Mouse (Mus musculus) hindbrain, embryonic 11.5 days (tissue): ENCODE data around the gene Large2. TPM values are rescaled to one million over a fixed set of nuclear protein-coding genes. Genes with fewer than 3 reads are reported as not detected.

Source experiments
- ATAC-seq: fragments of 200-750 bp; cut with Nextera tagmentation; 2 replicates; pipeline ENCODE4 v1.8.0; 2017; ENCODE audit warnings: mild to moderate bottlenecking, moderate TSS enrichment, moderate library complexity; ENCODE audit not compliant: low FRiP score
- DNase-seq: peaks from one replicate; pipeline ENCODE4 v3.0.0-alpha.2; 2015; ENCODE audit warnings: low spot score
- H3K27ac ChIP-seq: fragments of 300-500 bp; sonication (generic); 2 replicates; pipeline ENCODE4 v1.5.1; 2014; ENCODE audit warnings: mild to moderate bottlenecking, low read depth, low read length
- H3K27me3 ChIP-seq: fragments of 300-500 bp; sonication (generic); 2 replicates; pipeline ENCODE4 v1.6.1; 2014; ENCODE audit warnings: mild to moderate bottlenecking, low read length, moderate library complexity, mixed read lengths; ENCODE audit not compliant: control insufficient read depth, insufficient read depth
- H3K36me3 ChIP-seq: fragments of 300-500 bp; sonication (generic); 2 replicates; pipeline ENCODE4 v1.6.1; 2014; ENCODE audit warnings: mild to moderate bottlenecking, low read length, moderate library complexity, mixed read lengths; ENCODE audit not compliant: control insufficient read depth, insufficient read depth
- H3K4me1 ChIP-seq: fragments of 300-500 bp; sonication (generic); replicated peaks from 2 replicates; pipeline ENCODE4 v1.6.1; 2014; ENCODE audit warnings: low read length, mixed read lengths; ENCODE audit not compliant: control insufficient read depth, insufficient read depth
- H3K4me2 ChIP-seq: fragments of 300-500 bp; sonication (generic); replicated peaks from 2 replicates; pipeline ENCODE4 v1.6.1; 2014; ENCODE audit warnings: mild to moderate bottlenecking, low read depth, low read length
- H3K4me3 ChIP-seq: fragments of 300-500 bp; sonication (generic); 2 replicates; pipeline ENCODE4 v1.5.1; 2014; ENCODE audit warnings: low read depth, low read length
- H3K9ac ChIP-seq: fragments of 300-500 bp; sonication (generic); 2 replicates; pipeline ENCODE4 v1.6.1; 2014; ENCODE audit warnings: low read depth, low read length
- H3K9me3 ChIP-seq: fragments of 300-500 bp; sonication (generic); 2 replicates; pipeline ENCODE4 v1.6.1; 2016; ENCODE audit warnings: low read length; ENCODE audit not compliant: control insufficient read depth
- WGBS: fragments of 180-500 bp; shearing (Covaris S2); extraction: QIAGEN DNeasy Blood & Tissue Kit; methylation state at CpG from one replicate; pipeline ENCODE4 v1.1.7; 2014; 5-methylcytosine and 5-hydroxymethylcytosine counted together
- polyA plus RNA-seq: library from polyadenylated mRNA; unstranded; fragments of >200 nt; fragmentation: Nextera tagmentation; extraction: Ambion mirVana; gene quantifications from 2 replicates; pipeline ENCODE4 v1.2.1, GENCODE M21; 2014

The Large2 gene
- polyA plus RNA-seq, 1 experiment from 2014 or later = 4.0 TPM

DNA sequence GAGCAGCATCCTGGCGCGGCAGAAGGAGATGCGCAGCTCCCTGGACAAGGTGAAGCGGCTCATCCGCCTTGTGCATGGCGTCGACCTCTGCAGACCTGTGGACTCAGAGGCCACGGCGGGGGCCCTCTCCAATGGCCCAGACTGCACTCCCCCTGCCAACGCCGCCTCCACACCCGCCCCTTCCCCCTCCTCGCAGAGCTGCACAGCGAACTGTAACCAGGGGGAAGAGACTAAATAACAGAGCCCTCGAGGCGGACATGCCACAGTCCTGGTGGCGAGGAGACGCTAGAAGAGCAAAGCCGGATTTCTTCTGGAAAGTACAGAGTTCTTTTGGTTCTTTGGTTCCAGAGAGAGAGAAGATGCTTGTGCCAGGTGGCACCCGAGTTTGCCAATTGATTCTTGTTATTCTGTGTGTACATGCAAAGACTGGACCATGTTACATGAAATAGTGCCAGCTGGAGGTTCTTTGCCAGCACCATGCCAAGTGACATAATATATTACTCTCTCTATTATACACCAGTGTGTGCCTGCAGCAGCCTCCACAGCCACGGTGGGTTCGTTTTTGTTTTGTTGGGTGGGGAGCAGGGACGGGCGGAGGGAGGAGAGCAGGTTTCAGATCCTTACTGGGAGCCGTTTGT is 14.4 kb downstream of the Large2 start:
- H3K4me2 ChIP-seq = no peak overlapping the region
- no peak overlapping the region for H3K27ac ChIP-seq
- H3K4me1 ChIP-seq = no peaks in the 10 kb centered on the region
- 73% methylated on average over 25 of the region's 25 CpGs for WGBS
- DNase-seq (no peak), ATAC-seq (no peak)
- 0 out of 2 replicates have a peak, but pooled peaks cover 8% of the 10 kb centered on the region for H3K36me3 ChIP-seq
- H3K9ac ChIP-seq = no peak overlapping the region
- H3K9me3 ChIP-seq = no peaks in the 10 kb centered on the region
- H3K27me3 ChIP-seq = no peaks in the 10 kb centered on the region
- H3K4me3 ChIP-seq = no peak overlapping the region

DNA sequence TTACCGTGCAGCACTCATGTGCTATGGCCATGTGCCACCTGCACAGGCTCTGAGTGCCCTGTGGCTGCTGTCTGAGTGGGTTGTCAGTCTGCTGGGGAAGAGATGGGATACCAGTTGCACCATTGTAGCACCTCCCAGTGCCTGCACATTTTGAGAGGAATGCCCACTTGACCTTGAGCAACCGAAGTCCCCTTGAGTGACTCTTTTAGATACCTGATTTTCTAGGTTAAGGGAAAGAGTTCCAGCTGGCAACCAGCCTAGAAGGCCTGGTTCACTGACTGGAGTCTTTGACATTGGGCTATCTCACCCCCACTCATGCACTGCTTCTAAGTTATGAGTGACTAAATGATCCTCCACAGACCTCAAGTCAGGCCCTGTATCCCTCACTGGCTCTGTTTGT is 15.4 kb downstream of the Large2 start:
- DNase-seq = no peak
- ATAC-seq = no peak

DNA sequence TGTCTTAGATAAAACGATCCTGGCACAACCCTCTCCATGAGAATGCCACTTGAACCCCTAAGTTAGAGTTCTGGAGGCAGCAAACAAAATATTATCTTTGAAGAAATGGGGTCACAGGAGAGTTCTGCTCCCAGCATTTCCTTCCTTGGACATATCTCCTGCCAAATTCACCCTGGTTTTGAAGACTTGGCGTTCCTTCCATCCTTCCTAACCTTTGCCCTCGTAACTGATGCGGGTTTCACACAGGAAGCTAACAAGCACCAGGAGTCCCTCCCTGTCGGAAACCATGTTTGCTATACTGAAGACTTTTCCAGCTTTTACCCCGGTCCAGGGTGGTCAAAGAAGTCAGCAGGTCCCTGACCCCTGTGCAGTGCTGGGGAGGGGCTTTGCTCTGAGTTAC is 20.4 kb downstream of the Large2 start:
- no peak for ATAC-seq
- WGBS = 55% methylated on average over 6 of the region's 6 CpGs
- Histone ChIP-seq H3K9me3 (no peaks in the 10 kb centered on the region), H3K27me3 (no peaks in the 10 kb centered on the region), H3K9ac (no peak overlapping the region), H3K4me1 (no peaks in the 10 kb centered on the region), H3K36me3 (peaks cover 5% of the 10 kb centered on the region; the same call in 1 of the 2 replicates), H3K4me3 (no peak overlapping the region), H3K27ac (no peak overlapping the region), H3K4me2 (no peak overlapping the region)
- no peak for DNase-seq

More for the DNA sequence above, 15.4 kb downstream of the Large2 start:
- Histone ChIP-seq H3K4me2 (no peak overlapping the region), H3K27me3 (no peaks in the 10 kb centered on the region), H3K4me3 (no peak overlapping the region), H3K9me3 (no peaks in the 10 kb centered on the region), H3K36me3 (0 out of 2 replicates have a peak, but pooled peaks cover 8% of the 10 kb centered on the region), H3K4me1 (no peaks in the 10 kb centered on the region), H3K27ac (no peak overlapping the region), H3K9ac (no peak overlapping the region)
- 91% methylated on average over 2 of the region's 2 CpGs for WGBS

DNA sequence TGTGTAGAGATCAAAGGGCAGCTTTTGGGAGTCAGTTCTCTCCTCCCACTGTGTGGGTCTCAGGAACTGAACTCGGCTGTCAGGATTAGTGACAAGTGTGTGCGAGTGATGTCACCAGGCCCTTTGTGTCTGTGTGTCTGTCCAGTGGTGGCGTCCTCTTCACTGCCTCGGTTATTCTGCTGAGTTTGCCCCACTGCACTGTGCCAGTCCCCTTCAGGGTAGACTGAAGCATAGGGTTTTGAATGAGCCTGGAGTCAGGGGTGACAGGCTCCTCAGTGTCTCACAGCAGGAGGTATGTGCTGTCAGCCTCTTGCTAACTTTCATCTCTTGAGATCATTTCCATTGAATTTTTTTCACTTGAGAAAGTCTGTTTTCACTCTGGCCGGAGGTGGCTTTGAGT is 21.3 kb downstream of the Large2 start:
- H3K27ac ChIP-seq = no peak overlapping the region
- no peaks in the 10 kb centered on the region for H3K4me1 ChIP-seq
- no peaks in the 10 kb centered on the region for H3K27me3 ChIP-seq
- ATAC-seq (no peak), DNase-seq (no peak)
- no peak overlapping the region for H3K4me3 ChIP-seq
- peaks cover 7% of the 10 kb centered on the region for H3K36me3 ChIP-seq
- no peaks in the 10 kb centered on the region for H3K9me3 ChIP-seq
- no peak overlapping the region for H3K9ac ChIP-seq
- H3K4me2 ChIP-seq = no peak overlapping the region
- WGBS = 25% methylated on average over 5 of the region's 5 CpGs

DNA sequence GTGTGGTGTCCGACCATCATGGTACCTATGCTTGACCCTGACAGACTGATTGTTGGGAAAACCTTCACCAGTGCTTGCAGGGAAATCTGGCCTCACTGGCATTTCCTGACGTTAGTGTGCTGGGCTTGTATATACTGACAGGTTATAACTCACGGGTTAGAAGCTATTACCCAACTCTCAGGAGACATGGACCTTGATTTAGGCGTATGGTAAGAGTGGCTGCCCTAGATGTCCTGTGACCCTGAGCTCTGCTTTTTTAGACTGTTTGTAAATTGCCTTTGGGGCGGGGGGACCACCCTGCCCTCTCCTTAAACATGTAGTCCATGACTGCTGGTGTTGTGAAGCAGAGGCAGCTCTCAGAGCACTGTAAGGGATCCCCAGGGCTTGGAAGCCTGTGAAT is 24.0 kb downstream of the Large2 start:
- Histone ChIP-seq H3K27ac (no peak overlapping the region), H3K36me3 (peaks cover 3% of the 10 kb centered on the region), H3K4me1 (no peaks in the 10 kb centered on the region), H3K4me3 (no peak overlapping the region), H3K27me3 (no peaks in the 10 kb centered on the region), H3K4me2 (no peak overlapping the region), H3K9me3 (no peaks in the 10 kb centered on the region), H3K9ac (no peak overlapping the region)
- 76% methylated on average over 5 of the region's 5 CpGs for WGBS
- ATAC-seq (no peak), DNase-seq (no peak)

DNA sequence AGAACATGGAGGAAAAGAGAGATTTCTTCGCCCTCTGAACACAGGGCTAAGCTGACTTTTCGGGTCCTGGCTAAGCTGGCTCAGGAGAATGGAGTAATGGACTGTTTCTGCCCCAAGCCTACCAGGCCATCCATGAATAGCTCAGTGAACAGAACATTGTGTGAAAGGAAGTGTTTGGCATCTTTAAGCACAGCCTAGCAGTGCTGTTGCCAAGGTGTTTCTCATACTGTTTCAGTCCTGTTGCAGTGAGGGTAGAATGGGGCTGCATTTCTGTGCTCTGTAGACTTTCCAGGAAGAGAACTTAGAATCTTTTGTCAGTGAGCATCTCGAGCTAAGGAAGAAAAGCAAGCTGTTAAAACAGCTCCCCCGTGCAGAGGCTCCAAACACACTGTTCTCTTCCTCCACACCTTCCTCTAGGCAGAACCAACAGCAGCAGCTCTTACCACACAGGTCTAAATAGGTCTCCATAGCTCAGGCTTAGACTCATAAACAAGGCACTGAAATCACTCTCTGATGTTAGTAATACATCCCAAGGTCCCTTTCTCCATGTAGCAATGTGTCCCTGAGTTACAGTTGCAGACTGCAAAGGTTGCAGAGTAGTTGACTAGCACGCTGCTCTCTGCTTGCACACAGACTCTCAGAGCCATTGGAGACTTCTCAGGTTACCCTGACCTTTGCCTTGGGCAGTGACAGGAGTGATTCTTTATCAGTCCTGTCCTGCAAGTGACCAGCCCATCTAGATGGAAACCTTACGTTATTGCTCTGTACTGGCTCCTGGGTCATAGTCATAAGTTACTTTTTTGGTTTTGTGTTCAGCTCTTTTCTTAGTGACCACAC is 24.9 kb downstream of the Large2 start:
- no peak overlapping the region for H3K9ac ChIP-seq
- H3K9me3 ChIP-seq = no peaks in the 10 kb centered on the region
- WGBS = 69% methylated on average over 6 of the region's 6 CpGs
- no peaks in the 10 kb centered on the region for H3K4me1 ChIP-seq
- no peak for DNase-seq
- no peaks in the 10 kb centered on the region for H3K27me3 ChIP-seq
- no peak overlapping the region for H3K4me2 ChIP-seq
- no peak overlapping the region for H3K4me3 ChIP-seq
- H3K36me3 ChIP-seq = peaks cover 3% of the 10 kb centered on the region
- ATAC-seq = no peak
- H3K27ac ChIP-seq = no peak overlapping the region

DNA sequence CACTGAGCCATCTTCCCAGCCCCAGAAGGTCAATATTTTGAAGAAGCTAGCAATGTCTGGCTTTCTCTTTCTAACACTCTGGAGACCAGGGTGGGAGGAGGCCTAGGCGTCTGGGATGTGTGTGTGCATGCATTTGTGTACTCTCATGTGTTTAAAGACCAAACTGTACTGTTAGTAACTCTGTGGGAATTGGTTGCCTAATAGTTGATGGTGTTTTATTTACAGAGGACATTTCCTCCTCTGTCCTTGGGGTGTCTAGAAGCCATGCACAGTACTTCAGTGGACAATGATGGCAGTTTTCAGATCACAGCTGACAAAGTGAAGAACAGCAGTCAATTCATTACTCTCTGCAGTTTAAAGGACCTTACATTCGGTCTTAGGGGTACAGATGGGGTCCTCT is 27.5 kb downstream of the Large2 start:
- Histone ChIP-seq H3K36me3 (peaks cover 3% of the 10 kb centered on the region), H3K4me2 (no peak overlapping the region), H3K9ac (no peak overlapping the region), H3K4me3 (no peak overlapping the region), H3K4me1 (no peaks in the 10 kb centered on the region), H3K27me3 (no peaks in the 10 kb centered on the region), H3K9me3 (no peaks in the 10 kb centered on the region), H3K27ac (no peak overlapping the region)
- no peak for ATAC-seq
- 92% methylated on average over 2 of the region's 2 CpGs for WGBS
- no peak for DNase-seq

DNA sequence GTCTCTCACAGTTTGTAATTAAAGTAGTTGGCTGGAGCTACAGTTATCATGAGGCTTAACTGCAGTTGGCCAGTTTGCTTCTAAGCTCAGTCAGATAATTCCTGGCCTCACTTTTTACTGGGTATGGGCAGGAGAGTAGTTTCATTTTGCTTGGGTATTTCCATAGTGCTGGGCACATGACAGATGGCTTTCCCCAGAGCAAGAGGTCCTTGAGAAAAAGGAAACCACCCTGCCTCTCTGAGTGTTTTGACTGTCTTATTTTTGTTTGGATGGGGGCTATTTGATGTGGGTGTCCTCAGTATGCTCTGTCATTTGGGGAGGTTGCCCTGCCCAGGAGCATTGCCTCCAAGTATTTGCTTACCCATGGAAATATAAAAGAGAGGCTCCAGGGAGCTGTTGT is 32.3 kb downstream of the Large2 start:
- Histone ChIP-seq H3K4me2 (no peak overlapping the region), H3K4me1 (no peaks in the 10 kb centered on the region), H3K27me3 (no peaks in the 10 kb centered on the region)

DNA sequence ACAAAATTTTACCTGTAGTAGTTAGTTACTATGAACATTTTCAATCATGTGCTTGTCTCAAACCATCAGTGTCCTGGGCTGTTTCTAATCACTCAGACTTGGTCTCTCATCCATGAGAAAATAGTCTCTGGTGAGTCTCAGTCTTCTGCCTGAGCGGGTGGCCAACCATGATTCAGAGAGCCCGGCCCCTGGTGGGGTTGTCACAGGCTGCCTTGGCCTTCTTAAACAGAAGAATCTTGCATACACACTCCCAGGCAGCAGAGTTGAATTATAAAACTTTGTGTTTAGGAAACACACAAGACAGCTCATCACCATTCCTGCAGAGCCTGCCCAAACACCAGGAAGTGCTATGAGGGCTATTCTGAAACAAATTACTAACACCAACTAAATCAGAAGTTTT is 42.8 kb downstream of the Large2 start:
- Histone ChIP-seq H3K4me2 (no peak overlapping the region), H3K36me3 (0 out of 2 replicates have a peak, but pooled peaks cover 4% of the 10 kb centered on the region), H3K4me1 (no peaks in the 10 kb centered on the region), H3K27me3 (no peaks in the 10 kb centered on the region), H3K27ac (no peak overlapping the region), H3K4me3 (no peak overlapping the region), H3K9me3 (no peaks in the 10 kb centered on the region), H3K9ac (no peak overlapping the region)
- DNase-seq (no peak), ATAC-seq (no peak)
- WGBS = 92% methylated on average over 2 of the region's 2 CpGs

More for the DNA sequence above, 32.3 kb downstream of the Large2 start:
- Histone ChIP-seq H3K9ac (no peak overlapping the region), H3K9me3 (no peaks in the 10 kb centered on the region), H3K4me3 (no peak overlapping the region), H3K36me3 (no peaks in the 10 kb centered on the region), H3K27ac (no peak overlapping the region)
- no peak for ATAC-seq
- no peak for DNase-seq
